Mouse (Mus musculus): ENCODE measurements at regions not wholly inside any gene's neighbourhood (a gene's known extent, or its start where the extent isn't known, plus 50 kb on each side); places are given as distances from the start of the nearest gene placed in this dataset.

DNA sequence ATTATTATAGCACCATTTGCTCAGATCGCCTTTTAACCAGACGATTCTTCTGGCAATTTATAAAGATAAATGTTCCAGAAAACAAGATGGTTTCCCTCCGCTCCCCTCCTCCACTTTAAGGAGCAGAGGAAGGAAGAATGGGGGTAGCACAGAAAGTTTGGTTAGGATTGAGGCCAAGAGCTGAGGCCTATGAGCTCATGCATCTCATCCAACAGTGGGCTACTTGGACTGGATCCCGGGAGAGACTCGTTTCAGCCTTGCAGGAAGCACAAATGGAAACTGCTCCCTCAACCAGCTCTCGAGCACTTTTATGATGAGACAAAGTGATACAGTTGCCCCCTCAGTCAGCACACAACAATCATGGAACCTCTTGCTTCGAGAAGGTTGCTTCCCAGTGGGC lies 97.9 kb upstream of the Irx3 start:
- in situ Hi-C loops (cut with MboI, MseI): loop anchor here (5.0 kb wide), 1 partner anchor 97 kb away; the partner anchor contains the start of gene Irx3

DNA sequence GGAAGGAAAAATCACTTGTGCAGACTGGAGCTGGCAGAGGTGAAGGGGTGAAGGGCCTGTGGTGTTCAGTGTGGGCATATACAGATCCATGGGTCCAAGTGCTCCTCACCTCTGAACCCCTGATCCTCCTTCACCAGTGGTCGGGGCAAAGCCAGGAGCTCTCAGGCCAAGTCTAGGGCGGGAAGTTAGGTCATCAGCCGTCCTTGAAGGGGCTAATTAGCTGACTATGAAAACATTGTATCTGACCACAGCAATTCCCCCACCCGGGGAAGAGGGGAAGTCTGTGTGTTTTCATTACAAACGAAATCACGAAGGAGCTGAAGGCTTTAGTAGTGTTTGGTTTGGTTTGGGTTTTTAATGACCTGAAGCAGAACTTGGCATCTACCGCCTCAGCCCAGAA lies 95.5 kb upstream of the Irx3 start:
- in situ Hi-C loops (cut with MboI, MseI): no loop called here

DNA sequence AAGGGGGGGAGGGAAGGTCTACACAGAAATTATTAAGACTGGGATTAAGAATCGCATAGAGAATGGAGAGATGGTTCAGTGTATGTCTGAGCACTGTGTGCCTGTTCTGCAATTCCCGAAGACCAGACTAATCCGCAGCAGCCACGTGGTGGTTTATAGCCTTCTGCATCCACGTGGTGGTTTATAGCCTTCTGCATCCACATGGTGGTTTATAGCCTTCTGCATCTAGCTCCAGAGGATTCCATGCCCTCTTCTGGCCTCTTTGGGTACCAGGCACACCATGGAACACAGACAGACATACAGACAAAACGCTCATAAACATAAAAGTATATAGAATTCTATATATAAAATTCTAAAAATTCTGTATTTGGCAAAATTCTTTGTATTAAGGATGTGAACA lies 94.1 kb upstream of the Irx3 start:
- in situ Hi-C loops (cut with MboI, MseI): no loop called here

DNA sequence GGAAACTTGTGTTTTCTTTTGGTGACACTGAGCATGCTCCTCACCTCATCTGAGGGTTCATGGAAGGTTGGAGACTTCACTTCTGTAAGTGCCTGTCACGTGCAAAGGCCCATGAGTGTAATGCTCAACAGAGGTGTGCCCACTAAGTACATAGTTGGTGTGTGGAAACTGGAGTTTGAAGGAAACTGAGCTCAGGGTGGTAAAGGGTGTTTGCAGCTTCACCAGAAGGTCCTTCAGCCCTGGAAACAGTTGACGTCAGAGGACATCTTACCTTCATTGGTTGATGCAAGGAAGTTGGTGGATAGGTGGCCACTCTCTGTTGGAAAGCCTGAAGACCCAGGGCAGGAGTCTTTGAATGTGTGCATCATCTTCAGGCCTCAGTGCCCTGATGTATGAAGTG lies 83.0 kb upstream of the Irx3 start:
- in situ Hi-C loops (cut with MboI, MseI): no loop called here

DNA sequence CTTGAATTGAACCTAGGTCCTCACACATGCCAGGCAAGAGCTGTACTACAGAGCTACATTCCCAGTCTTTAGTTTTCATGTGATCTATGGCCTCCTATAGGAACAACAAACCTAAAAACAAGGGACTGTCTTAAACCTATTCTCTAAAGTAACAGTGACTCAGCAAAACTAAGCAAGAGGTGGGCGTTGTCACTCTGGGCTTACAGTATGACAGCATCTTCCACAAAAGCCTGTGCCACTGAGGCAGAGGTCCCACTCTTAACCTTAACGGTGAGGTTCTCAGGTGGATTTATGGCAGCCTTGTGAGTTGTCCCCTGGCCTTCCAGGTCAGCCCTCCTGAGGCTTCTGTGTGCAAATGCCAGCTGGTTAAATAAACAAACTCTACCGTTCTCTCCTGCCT lies 82.5 kb upstream of the Irx3 start:
- in situ Hi-C loops (cut with MboI, MseI): no loop called here

DNA sequence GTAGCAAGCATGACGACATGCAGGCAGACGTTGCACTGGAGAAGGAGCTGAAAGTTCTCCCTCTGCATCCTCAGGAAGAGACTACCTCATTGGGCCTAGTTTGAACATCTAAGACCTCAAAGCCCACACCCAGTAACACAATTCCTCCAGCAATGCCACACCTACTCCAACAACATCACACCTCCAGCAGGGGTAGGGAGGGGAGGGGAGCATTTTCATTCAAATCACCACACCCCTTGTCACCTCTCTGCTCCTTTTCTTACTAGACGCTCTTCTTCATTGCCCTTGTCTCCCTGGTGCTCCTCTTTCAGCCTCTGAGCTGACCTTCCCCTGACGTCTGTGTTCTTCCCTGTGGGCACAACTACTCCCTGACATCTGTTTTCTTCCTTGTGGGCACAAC lies 81.1 kb upstream of the Irx3 start:
- in situ Hi-C loops (cut with MboI, MseI): no loop called here

DNA sequence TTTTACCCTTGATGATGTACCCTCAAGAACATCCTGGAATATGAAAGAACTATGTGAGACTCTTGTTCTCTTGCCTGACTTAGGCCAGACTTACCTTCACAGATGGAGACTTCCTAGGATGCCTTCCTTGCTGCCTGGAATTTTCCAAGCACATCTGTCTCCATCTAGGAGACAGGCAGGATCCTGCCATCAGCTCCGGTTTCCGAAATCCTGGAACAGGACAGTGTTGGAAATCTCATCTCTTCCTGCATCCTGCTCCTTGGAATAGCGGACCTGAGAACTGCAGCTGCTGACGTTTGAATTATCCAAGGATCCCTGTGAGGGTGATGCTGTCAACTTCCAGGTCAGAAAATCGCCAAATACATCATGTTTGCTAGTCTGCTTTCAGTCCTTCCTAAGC lies 77.0 kb upstream of the Irx3 start:
- in situ Hi-C loops (cut with MboI, MseI): no loop called here

DNA sequence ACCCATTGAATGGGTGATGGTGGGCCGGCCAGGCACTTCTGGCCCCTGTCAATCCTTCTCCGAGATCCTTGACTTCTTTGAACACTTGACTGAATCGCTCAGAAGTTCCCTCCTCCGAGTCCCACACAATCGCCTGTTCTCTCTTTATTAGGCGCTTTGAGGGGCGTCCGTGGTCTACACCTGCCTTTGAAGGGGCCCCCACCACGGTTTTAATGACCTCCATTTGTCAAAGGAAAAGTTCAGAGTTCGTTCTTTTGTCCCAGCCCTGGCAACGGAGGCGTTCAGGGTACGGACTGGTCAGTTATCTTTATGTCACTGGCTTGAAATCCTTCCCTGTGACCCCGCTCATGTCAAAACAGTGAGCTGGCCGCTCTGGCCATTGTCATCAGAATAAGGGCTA lies 74.3 kb upstream of the Irx3 start:
- in situ Hi-C loops (cut with MboI, MseI): no loop called here

DNA sequence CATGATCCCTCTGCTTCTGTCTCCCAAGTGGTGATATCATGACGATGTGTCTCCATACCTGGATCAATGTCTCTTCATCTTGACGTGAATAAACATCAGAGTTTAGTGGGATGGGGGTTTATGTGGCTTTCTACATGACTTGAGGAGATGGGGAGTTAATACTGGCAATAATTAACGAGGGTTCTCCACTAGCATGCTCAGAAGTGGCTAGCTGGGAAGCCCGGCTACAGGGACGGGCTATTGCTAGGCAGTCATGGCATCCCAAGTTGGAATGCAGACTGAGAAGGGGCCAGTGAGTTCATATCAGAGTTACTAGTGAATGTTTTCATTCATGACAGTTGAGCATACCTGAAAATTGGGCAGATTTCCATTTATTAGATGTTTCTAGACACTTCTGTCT lies 71.4 kb upstream of the Irx3 start:
- in situ Hi-C loops (cut with MboI, MseI): no loop called here

DNA sequence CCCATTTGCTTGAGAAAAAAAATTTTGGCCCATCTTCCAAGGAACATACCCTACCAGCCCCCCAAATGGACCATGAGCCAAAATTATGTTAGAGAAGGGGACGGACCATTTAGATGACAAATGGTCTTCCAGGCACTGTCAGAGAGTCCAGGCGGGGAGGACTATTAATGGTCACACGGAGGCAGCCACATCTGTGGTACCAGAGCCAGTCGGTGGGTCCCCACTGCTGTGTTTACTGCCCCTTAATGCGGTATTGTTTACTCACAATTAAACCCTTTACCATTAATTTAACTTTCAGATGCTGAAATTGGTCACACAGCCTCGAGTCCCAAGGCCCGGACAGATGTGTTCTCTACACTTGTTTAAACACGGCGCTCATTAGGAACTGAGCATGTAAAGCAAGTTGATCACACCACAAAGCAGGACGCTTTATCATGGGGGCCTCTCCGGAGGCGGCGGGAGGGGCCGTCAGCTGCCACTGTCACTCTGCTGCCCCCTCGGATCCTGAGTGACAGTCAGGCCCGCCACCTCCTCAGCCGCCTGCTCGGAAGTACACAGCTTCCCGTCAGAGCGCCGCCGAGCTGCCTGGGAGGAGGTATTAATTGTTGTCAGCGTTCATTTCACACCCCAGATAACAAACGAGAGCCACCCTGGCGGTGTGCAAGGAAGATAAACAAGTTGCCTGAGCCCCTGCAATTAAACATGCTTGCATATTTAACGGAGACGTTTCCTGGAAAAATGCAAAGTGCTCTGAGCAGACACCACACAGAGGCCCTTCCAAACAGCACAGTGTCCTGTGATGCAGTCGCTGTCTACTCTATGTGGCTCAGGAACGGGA lies 70.6 kb upstream of the Irx3 start:
- in situ Hi-C loops (cut with MboI, MseI): no loop called here

DNA sequence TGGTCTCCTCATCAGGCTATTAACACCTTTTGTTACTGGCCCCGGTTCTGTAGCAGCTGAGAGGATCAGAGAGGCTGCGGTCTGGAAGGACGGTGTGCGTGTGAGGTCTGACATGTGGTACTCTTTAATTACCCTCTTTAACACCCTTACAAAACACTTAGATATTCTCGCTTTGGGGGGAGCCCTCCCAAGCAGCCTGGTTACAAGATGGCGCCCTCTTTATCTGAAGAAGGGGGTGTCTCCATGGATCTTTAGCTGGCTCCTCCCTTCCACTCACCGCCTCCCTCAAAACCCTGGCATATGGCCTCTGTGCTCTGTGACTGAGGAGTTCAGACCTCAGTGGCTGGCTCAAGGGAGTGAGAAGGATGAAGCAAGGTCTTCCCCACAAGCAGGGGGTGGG lies 65.2 kb upstream of the Irx3 start:
- in situ Hi-C loops (cut with MboI, MseI): no loop called here

DNA sequence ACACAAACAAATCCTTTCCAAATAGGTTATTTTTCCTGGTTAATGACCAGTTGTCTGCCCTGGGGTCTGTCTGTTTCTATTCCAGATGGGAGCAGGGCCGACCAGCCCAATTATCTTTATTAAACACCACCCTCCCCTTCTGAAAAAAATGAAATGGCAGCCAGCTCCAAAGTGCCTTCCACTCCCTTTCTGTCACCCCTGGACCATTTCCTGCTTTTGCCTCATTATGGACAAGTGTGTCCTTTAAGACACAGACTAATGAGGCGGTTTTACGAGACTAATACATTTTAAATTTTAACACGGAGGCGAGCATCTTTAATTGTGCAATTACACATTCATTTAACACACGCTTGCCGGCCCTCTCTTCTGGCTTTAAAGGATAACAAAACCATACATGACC lies 64.2 kb upstream of the Irx3 start:
- in situ Hi-C loops (cut with MboI, MseI): no loop called here

DNA sequence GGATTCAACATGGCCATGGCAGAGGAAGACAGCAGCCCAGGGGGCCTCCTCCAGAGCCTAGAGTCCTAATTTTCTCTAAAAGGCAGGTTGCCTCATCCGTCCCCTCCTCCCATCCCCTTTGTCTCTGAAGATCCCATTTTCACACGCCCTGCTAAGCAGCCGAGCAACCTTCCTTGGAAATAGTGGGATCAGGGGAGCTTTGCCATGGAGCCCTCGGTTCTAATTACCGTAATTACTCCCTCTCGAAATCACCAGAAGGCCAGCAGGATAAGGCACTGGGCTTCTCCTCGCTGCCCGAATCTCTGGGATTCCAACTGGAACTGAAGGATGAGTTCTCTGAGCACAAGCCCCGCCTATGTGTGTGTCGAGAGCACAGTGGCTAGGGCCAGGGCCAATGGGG lies 63.5 kb upstream of the Irx3 start:
- in situ Hi-C loops (cut with MboI, MseI): no loop called here

DNA sequence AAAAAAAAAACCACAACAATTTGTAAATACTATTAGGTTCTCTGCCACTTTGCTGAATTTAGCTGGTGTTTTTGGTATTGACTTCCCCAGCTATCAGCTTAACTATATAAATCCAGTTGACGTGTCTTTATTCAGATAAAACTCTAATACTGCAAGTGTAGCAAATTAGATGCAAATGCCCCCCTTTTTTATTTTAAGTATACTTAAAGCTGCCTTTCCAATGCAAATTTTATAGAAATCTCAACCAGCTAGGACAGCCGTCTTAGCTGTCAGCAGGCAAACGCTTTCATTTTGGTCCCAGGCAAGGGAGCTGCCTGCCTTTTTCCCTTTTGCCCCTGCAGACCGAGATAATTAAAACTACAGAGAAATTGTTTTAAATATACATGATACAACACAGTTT lies 61.6 kb upstream of the Irx3 start:
- in situ Hi-C loops (cut with MboI, MseI): no loop called here

DNA sequence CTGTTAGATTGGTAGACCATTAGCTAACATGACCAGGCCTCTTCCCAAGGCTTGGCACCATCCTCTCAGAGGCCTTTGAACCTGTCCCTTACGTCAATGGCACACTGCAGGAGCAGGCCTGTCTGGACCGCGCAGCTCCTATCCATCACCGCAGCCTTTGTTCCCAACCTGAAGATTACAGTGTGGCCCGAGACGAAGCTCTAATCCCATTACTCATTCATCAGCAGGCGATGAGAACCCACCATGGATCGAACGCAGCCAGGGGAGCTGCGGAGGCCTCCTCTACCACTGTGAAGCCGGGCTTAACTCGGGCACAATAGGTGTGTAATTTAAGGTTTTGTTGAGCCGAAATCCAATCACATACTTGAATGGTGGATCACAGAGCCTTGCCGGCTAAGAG lies 54.0 kb upstream of the Irx3 start:
- in situ Hi-C loops (cut with MboI, MseI): loop anchor here (10.0 kb wide), 1 partner anchor 1791 kb away; no protein-coding TSS in a partner anchor

DNA sequence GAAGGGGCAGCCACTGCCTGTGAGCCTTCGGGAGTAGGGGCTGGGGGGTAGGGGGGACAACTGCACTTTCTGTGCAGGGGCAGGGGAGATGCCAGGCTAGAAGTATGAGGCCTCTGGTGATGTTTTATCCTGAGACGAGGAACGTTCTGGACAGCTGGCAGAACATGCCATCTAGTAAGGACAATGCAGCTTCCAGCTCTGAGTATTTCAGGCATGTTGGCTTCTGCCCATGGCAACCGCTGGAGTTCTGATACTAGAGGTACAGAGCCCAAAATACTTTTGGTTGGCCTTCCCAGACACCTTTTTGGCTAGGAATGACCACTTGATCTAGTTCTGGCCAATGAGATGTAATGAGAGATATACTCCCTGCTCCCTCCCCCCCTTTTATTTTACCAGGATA lies 52.5 kb upstream of the Irx3 start:
- in situ Hi-C loops (cut with MboI, MseI): loop anchor here (10.0 kb wide), 1 partner anchor 1790 kb away; no protein-coding TSS in a partner anchor

DNA sequence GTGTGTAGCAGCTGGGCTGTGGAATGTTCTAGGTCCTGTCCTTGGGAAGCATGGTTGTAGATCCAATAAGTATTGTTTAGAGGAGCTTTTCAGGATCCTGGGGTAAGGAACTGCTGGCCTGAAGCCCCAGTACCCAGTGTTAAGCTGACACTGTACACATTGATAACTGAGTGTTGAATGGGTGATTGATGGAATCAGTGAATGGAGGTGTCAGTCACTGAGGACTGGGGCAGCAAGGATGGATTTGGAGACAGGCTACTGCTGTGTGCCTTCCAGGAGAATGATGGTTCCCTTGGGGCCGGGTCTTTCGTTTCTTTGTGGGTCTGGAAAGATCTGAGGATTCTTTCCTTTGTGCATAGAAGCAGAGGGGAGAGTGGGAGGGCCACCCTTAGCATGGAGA lies 51.9 kb upstream of the Irx3 start:
- in situ Hi-C loops (cut with MboI, MseI): loop anchor here (10.0 kb wide), 1 partner anchor 1789 kb away; no protein-coding TSS in a partner anchor

DNA sequence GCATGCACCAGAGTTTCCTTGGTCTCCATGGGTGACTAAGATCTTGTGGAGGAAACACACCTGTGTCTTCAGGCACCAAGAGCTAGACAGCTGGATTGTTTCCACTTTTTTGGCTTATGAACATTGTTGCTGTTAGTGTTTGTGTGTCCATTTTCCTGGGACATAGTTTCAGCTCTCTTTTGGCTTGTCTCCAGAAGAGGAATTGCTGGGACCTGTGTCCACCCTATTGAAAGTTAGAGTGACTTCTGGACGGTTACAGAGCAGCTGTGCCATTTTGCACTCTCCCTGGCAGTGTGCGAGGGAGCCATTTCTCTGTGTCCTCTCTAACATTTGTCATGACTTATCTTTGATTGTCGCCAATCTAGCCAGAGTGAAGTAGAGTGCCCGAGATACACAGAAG lies 51.5 kb upstream of the Irx3 start:
- in situ Hi-C loops (cut with MboI, MseI): loop anchor here (10.0 kb wide), 1 partner anchor 1789 kb away; no protein-coding TSS in a partner anchor

Measured in T-helper 2 cell (primary cell).